Mouse (Mus musculus): Measurements from ENCODE around the gene Id1. TPM values are rescaled to one million over a fixed set of nuclear protein-coding genes. Genes with fewer than 3 reads are reported as not detected.

Id1 gene
- total RNA-seq, 2 experiments from 2014 or later: 50.9 to 53.7 TPM

DNA sequence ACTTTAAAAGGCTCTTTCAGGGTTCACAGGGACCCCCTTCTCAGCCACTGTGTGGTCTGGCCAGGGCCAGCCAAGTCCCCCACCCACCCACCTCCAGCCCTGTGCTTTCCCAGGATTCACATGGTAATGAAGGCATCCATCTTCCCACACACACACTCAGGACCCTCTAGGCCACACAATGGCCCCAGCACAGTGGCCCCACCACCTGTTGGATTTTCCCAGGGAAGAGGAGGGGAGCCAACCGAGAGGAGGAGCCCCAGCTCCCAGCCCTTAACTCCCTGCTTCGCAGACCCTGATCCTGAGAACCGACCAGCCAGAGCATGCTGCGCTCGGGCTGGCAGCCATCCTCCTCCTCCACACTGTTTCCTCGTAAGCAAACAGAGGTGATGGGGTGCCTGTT is 18.0 kb upstream of the Id1 start:
- no peak for DNase-seq
- intact Hi-C loops (cut with DNase I): no loop called here

- peak; percentile 69 to 78 for DNase-seq
- intact Hi-C loops (cut with DNase I): loop anchor here (1.0 to 2.0 kb wide), 2 partner anchors 14 to 17 kb away; no protein-coding TSS in a partner anchor
Measured at GRCm38 (mm10) chr2:152723651-152724331, 12.3 kb upstream of the Id1 start.

- intact Hi-C loops (cut with DNase I): loop anchor here (1.0 to 2.0 kb wide), 2 partner anchors 15 to 16 kb away; no protein-coding TSS in a partner anchor
- DNase-seq: peak in 1 of 2 experiments; percentile 42
Measured at GRCm38 (mm10) chr2:152724332-152724723, 11.7 kb upstream of the Id1 start.

GRCm38 (mm10) chr2:152725178-152725750 is 10.8 kb upstream of the Id1 start:
- DNase-seq: no peak
- intact Hi-C loops (cut with DNase I): loop anchor here (2.0 kb wide), 1 partner anchor 16 kb away; no protein-coding TSS in a partner anchor

- DNase-seq: no peak
- intact Hi-C loops (cut with DNase I): no loop called here
Measured at GRCm38 (mm10) chr2:152726213-152726612, 9.8 kb upstream of the Id1 start.

GRCm38 (mm10) chr2:152726751-152727335 is 9.2 kb upstream of the Id1 start:
- DNase-seq: peak; percentile 49 to 55
- intact Hi-C loops (cut with DNase I): no loop called here

GRCm38 (mm10) chr2:152727795-152728510 is 8.1 kb upstream of the Id1 start:
- intact Hi-C loops (cut with DNase I): no loop called here
- peak; percentile 45 to 56 for DNase-seq

DNA sequence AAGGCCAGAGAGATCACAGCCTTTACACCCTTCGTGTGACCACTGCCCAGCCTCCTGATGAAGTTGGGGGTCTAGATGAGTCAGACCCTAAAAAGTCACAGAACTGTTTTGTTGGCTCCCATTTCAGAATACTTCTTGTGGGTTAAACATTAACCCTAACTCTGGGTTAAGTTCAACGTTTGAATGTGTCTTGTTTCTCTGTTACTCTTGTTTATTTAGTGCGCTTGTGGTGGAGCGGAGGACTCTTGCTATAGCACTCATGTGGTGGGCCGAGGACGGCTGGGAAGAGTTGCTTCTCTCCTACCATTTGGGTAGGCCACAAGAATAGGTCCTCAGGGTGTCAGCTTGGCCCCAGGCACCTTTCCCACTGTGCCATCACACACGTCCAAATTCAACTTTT is 7.5 kb upstream of the Id1 start:
- intact Hi-C loops (cut with DNase I): no loop called here
- DNase-seq: no peak

- intact Hi-C loops (cut with DNase I): no loop called here
- DNase-seq: no peak
Measured at GRCm38 (mm10) chr2:152729013-152729635, 6.9 kb upstream of the Id1 start.

- DNase-seq: peak; percentile 68 to 74
- intact Hi-C loops (cut with DNase I): no loop called here
Measured at GRCm38 (mm10) chr2:152729636-152730020, 6.4 kb upstream of the Id1 start.

- intact Hi-C loops (cut with DNase I): no loop called here
- no peak for DNase-seq
Measured at GRCm38 (mm10) chr2:152733201-152733600, 2.9 kb upstream of the Id1 start.

GRCm38 (mm10) chr2:152734501-152734900 is 1.6 kb upstream of the Id1 start:
- no peak for DNase-seq
- intact Hi-C loops (cut with DNase I): no loop called here

GRCm38 (mm10) chr2:152734984-152735383 is 1.1 kb upstream of the Id1 start:
- DNase-seq: peak; percentile 89 to 93
- intact Hi-C loops (cut with DNase I): no loop called here

GRCm38 (mm10) chr2:152736748-152737147 is 697 bp downstream of the Id1 start:
- peak; percentile 47 to 56 for DNase-seq
- intact Hi-C loops (cut with DNase I): loop anchor here (1.0 to 2.0 kb wide), 3 partner anchors 29 to 94 kb away; partner anchors contain the start of gene Bcl2l1

- peak in 1 of 2 experiments; percentile 57 for DNase-seq
Measured at GRCm38 (mm10) chr2:152737306-152738221, 1.5 kb downstream of the Id1 start.

DNA sequence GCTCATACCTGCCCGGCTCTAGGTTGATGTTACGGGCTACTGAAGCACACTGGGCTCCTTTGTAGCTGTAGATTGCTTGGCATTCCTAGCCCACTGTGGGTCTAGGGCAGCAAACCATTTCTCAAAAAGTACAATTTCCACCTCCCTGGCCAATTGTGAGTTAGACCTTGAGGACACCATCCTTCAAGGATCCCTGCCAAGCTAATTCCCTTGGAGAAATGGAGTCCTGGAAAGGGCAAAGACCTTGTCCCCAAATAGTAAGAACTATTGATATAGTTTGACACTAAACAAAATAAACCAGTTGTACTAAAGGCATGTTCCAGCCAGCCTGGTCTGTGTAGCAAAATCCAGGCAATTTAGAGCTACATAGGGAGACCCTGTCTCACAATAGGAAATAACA is 2.3 kb downstream of the Id1 start:
- intact Hi-C loops (cut with DNase I): no loop called here
- no peak for DNase-seq

More at GRCm38 (mm10) chr2:152737306-152738221, 1.5 kb downstream of the Id1 start:
- intact Hi-C loops (cut with DNase I): loop anchor here (2.0 kb wide), 2 partner anchors 47 to 93 kb away; partner anchors contain the start of gene Bcl2l1

GRCm38 (mm10) chr2:152739031-152739841 is 3.2 kb downstream of the Id1 start:
- intact Hi-C loops (cut with DNase I): no loop called here

GRCm38 (mm10) chr2:152739842-152740260 is 3.8 kb downstream of the Id1 start:
- DNase-seq: no peak
- intact Hi-C loops (cut with DNase I): loop anchor here (2.0 to 10.0 kb wide), 3 partner anchors 15 to 125 kb away; no protein-coding TSS in a partner anchor

More at GRCm38 (mm10) chr2:152739031-152739841, 3.2 kb downstream of the Id1 start:
- DNase-seq: peak; percentile 83

Data from heart, postnatal 36 days (tissue).